Mouse (Mus musculus) spleen, adult 2 months (tissue): ENCODE measurements around the gene Adcy4. TPM values are rescaled to one million over a fixed set of nuclear protein-coding genes. Genes with fewer than 3 reads are reported as not detected.

Experiments used
- DNase-seq, 2 experiments: peaks; one replicate each; pipeline versions ENCODE4 v3.0.0 to v3.0.0-alpha.2; 2012 to 2021; ENCODE audit warnings: low spot score in 2 of 2, low read depth in 1 of 2
- H3K27ac ChIP-seq: fragments of 200-500 bp; 2 replicates; pipeline ENCODE4 v1.5.1; 2012; ENCODE audit warnings: low read length, inconsistent platforms; ENCODE audit not compliant: insufficient read depth
- H3K27me3 ChIP-seq: fragments of 200-500 bp; 2 replicates; pipeline ENCODE4 v1.6.1; 2012; ENCODE audit warnings: mild to moderate bottlenecking, moderate library complexity, low read length, inconsistent platforms; ENCODE audit not compliant: control insufficient read depth, insufficient read depth
- H3K36me3 ChIP-seq: fragments of 200-500 bp; 2 replicates; pipeline ENCODE4 v1.6.1; 2012; ENCODE audit warnings: mild to moderate bottlenecking, low read length, inconsistent platforms; ENCODE audit not compliant: control insufficient read depth, insufficient read depth
- H3K4me1 ChIP-seq: fragments of 200-500 bp; 2 replicates; pipeline ENCODE4 v1.6.1; 2011; ENCODE audit warnings: inconsistent platforms; ENCODE audit not compliant: control insufficient read depth, insufficient read depth, insufficient read length
- H3K4me3 ChIP-seq: fragments of 200-500 bp; 2 replicates; pipeline ENCODE4 v1.5.1; 2011; ENCODE audit warnings: mild to moderate bottlenecking, inconsistent platforms; ENCODE audit not compliant: insufficient read depth, insufficient read length; ENCODE audit errors: extremely low read depth
- CTCF ChIP-seq: fragments of 200-500 bp; IDR thresholded peaks from 2 replicates; pipeline ENCODE4 v1.5.1; 2011; ENCODE audit warnings: mild to moderate bottlenecking, inconsistent platforms; ENCODE audit not compliant: insufficient read depth, insufficient read length, insufficient replicate concordance; ENCODE audit errors: extremely low read depth
- POLR2A ChIP-seq: fragments of 200-500 bp; IDR thresholded peaks from 2 replicates; pipeline ENCODE4 v1.6.1; 2011; ENCODE audit warnings: low read depth, low read length, inconsistent platforms
- WGBS: fragments of 180-500 bp; shearing (Covaris S2); methylation state at CpG from one replicate; pipeline ENCODE4 v1.1.7; 2018; 5-methylcytosine and 5-hydroxymethylcytosine counted together
- polyA plus RNA-seq: library from polyadenylated mRNA; depleted of rRNA; stranded (reverse); fragments of >200 nt; gene quantifications from 2 replicates; pipeline ENCODE4 v1.2.3, GENCODE M21; 2012; rRNA removed

Adcy4 gene
- 16.3 and 17.3 TPM in 2 replicates for polyA plus RNA-seq

DNA sequence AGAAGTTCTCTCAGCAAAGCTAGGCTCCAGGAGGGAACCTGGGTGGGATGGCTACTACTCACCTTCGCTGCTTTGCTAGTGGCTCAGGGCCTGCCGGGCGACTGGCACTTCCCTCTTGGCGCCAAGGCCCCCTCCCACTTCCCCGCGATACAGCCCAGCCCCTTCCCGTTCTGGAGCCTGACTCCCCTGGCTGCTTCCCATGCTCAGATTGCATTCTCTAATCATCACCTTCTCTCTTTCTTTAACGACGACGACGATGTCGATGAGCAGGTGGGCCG is at the start of gene Adcy4:
Gene Adcy4 (minus strand): TSS at position 138 of the 278 bp plus-strand sequence.
- H3K4me3 ChIP-seq, result peak within 1 kb of the TSS; percentile 20; the same call in 1 of the 2 replicates
- TF ChIP-seq POLR2A (no peak), CTCF (no peak)
- DNase-seq, result no peak
- 61% methylated on average over 13 of the region's 13 CpGs for WGBS
- peak within 1 kb of the TSS; percentile 23; the same call in 1 of the 2 replicates for H3K27ac ChIP-seq
- no peaks in the 10 kb centered on the region for H3K27me3 ChIP-seq
- peaks cover 5% of the 10 kb centered on the region; the same call in 1 of the 2 replicates for H3K4me1 ChIP-seq
- peaks cover 2% of the 10 kb centered on the region for H3K36me3 ChIP-seq

- H3K27me3 ChIP-seq, result no peaks in the 10 kb centered on the region; the same call in 1 of the 2 replicates
- no peak overlapping the region for H3K4me3 ChIP-seq
- no peak for DNase-seq
- no peaks in the 10 kb centered on the region for H3K36me3 ChIP-seq
- H3K4me1 ChIP-seq, result no peaks in the 10 kb centered on the region
- no peak overlapping the region for H3K27ac ChIP-seq
- 83% methylated on average over 4 of the region's 4 CpGs for WGBS
- TF ChIP-seq CTCF (no peak), POLR2A (no peak)
Observed at GRCm38 (mm10) chr14:55833126-55833525, 49.2 kb upstream of the Adcy4 start.

DNA sequence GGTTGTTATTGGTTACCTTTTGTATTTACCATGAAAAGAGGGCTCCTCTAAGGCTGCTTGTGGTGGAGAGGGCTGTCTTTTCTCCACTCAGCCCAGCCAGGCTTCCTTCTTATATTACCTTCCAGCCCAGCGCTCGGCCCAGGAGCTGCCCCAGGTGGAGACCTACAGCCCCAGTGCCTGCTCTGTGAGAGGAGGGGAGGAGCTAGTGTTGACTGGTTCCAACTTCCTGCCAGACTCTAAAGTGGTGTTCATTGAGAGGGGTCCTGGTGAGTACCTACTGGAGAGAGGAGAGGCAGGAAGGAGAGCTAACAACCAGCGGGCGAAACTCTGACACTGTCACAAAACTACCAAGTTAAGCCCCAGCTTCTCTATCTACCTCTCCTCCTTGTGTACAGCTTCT is 46.4 kb upstream of the Adcy4 start:
- TF ChIP-seq POLR2A, result no peak
- no peak for TF ChIP-seq CTCF
- Histone ChIP-seq H3K4me3 (no peak overlapping the region), H3K27ac (no peak overlapping the region), H3K27me3 (peaks cover 14% of the 10 kb centered on the region), H3K4me1 (no peaks in the 10 kb centered on the region; the same call in 1 of the 2 replicates), H3K36me3 (no peaks in the 10 kb centered on the region)
- no peak for DNase-seq
- WGBS, result 62% methylated on average over 4 of the region's 4 CpGs

DNA sequence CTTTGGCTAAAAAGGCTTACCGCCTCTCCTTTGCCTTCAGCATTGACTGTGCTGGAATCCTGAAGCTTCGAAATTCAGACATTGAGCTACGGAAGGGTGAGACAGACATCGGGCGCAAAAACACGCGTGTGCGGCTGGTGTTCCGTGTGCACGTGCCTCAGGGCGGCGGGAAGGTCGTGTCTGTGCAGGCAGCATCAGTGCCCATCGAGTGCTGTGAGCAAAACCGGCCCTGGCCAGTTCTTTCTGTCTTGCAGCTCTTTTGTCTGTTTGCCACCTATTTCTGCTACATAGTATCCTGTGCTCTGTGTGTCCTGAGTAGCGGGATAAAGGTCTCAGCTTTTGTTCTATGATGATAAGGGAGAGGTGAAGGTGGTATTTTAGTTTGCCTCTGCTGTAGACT is 46.0 kb upstream of the Adcy4 start:
- no peak for DNase-seq
- TF ChIP-seq CTCF (no peak), POLR2A (no peak)
- no peak overlapping the region for H3K4me3 ChIP-seq
- 88% methylated on average over 16 of the region's 16 CpGs for WGBS
- H3K27me3 ChIP-seq, result peaks cover 18% of the 10 kb centered on the region
- H3K36me3 ChIP-seq, result no peaks in the 10 kb centered on the region
- no peaks in the 10 kb centered on the region; the same call in 1 of the 2 replicates for H3K4me1 ChIP-seq
- no peak overlapping the region for H3K27ac ChIP-seq

DNA sequence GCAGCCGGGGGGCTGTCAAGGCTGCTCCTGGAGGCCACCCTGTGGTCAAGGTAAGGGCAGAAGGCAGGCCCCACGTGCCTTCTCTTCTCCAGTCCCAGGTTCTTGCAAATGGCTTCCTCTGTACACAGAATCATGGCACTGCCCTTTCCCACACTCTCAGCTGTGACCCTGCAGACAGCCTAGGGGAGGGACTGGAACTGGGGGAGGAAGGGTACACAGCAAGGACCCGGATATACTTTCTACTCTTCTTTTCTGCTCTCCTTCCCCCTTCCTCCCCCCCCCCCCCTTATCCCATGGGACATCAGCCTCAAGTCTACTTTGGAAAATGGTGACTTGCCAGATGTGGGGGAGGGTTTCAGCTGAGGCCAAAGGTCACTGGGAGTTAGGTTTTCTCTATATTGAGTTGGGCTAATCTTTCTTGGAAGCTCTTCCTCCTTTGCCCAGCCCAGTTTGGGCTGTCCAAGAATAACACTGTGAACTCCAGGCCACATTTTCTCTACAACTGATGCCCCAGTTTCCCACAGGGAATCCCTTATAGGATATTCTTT is 44.9 kb upstream of the Adcy4 start:
- no peak overlapping the region for H3K4me3 ChIP-seq
- H3K4me1 ChIP-seq, result no peaks in the 10 kb centered on the region; the same call in 1 of the 2 replicates
- 72% methylated on average over 3 of the region's 3 CpGs for WGBS
- no peaks in the 10 kb centered on the region for H3K36me3 ChIP-seq
- TF ChIP-seq POLR2A (no peak), CTCF (no peak)
- H3K27ac ChIP-seq, result no peak overlapping the region
- peaks cover 29% of the 10 kb centered on the region for H3K27me3 ChIP-seq
- DNase-seq, result no peak

DNA sequence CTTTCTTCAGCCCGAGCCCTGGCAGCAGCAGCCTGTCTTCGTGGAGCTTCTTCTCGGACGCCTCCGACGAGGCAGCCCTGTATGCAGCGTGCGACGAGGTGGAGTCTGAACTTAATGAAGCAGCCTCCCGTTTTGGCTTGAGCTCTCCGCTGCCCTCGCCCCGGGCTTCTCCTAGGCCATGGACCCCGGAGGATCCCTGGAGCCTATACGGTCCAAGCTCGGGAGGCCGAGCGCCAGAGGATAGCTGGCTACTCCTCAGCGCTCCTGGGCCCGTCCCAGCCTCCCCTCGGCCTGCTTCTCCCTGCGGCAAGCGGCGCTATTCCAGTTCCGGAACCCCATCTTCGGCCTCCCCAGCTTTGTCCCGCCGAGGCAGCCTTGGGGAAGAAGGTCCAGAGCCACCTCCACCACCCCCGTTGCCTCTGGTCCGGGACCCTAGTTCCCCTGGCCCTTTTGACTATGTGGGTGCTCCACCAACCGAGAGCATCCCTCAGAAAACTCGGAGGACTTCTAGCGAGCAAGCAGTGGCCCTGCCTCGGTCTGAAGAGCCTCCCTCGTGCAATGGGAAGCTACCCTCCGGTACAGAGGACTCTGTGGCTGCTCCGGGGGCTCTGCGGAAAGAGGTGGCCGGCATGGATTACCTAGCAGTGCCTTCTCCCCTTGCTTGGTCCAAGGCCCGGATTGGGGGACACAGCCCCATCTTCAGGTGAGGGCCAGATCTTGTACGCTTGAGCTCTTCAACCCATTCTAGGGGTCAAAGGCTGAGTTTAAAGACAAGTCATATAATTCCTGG is 42.9 kb upstream of the Adcy4 start:
- Histone ChIP-seq H3K4me1 (no peaks in the 10 kb centered on the region; the same call in 1 of the 2 replicates), H3K36me3 (no peaks in the 10 kb centered on the region), H3K27ac (no peak overlapping the region), H3K4me3 (no peak overlapping the region), H3K27me3 (peaks cover 37% of the 10 kb centered on the region)
- 56% methylated on average over 41 of the region's 41 CpGs for WGBS
- TF ChIP-seq POLR2A (no peak), CTCF (no peak)
- no peak for DNase-seq

- no peaks in the 10 kb centered on the region for H3K36me3 ChIP-seq
- TF ChIP-seq CTCF, result no peak
- no peak for TF ChIP-seq POLR2A
- DNase-seq, result no peak
- H3K27ac ChIP-seq, result no peak overlapping the region
- no peak overlapping the region for H3K4me3 ChIP-seq
- H3K27me3 ChIP-seq, result peaks cover 37% of the 10 kb centered on the region
- WGBS, result 34% methylated on average over 15 of the region's 15 CpGs
- H3K4me1 ChIP-seq, result no peaks in the 10 kb centered on the region; the same call in 1 of the 2 replicates
Observed at GRCm38 (mm10) chr14:55826142-55826541, 42.2 kb upstream of the Adcy4 start.
